Mouse (Mus musculus): Measurements from ENCODE around the gene Selenoo.
A peak's percentile ranks its signal among the peaks of the same experiment; 100 is the strongest.

The Selenoo gene

DNA sequence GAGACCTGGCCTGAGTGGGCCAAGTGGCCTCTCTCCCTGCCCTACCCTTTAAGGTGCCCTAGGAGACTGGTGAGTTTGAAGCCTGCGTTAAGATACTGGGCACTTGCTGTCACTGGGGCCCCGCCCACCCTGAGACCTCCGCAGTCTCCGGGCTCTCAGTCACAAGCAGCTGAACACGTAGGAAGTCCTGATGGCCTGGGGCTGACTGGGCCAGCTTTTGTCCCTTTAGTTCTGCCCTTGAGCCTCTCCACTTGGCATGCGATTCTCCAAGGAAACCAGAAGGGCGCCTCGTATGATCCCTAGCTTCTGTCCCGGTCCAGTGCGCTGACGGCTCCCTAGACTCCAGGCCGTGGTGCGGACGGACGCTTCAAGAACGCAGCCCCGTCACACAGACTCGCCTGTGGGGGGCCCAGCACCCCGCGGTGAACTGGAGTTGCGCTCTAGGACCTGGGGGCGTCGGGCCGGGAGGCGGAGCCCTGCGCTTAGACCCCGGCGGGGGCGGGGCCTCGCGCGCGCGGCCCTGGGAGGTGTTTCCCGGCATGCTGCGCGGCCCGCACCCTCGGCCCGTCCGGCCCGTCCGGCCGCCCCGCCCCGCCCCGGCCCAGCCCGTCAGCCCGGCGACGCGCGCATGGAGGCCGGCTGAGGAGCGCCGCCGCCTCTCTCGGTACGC, 13.3 kb upstream of the Selenoo start:
- peak; percentile 50 for DNase-seq (ENCODE audit: extremely low read depth, low read depth)

- DNase-seq (ENCODE audit: extremely low read depth, low read depth): no peak
These were observed 12.6 kb upstream of the Selenoo start for GRCm38 (mm10) chr15:89076156-89076731.

DNA sequence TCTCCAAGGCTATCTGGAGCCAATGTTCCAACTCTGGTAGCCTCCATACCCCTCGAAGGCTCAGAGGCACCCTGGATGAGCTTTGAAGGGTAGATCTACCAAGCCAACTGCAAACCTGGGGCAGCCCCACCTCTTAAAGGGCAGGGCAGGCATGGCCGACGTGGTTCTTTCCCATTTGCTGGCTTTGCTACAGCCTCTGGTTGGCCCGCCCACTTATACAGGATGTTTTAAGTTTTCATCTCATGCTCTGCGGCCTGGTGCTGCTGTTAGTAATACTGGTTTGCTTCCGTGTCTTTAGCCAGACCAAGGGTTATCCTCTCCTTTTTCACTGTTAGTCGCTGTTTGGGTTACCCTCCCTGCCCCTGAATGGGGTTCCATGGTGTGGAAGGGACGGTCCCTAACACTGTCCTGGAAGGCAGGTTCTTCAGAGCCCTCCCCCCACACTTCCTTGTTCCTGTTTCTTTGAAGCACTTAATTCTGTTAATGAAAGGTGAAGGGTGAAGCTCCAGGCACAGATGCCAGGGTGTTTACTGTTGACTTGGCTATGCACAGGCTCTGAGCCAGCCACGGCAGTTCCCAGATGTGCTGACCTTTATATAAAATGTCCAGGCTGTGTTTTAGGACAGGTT, 10.6 kb upstream of the Selenoo start:
- peak; percentile 77 for DNase-seq (ENCODE audit: extremely low read depth, low read depth)

DNA sequence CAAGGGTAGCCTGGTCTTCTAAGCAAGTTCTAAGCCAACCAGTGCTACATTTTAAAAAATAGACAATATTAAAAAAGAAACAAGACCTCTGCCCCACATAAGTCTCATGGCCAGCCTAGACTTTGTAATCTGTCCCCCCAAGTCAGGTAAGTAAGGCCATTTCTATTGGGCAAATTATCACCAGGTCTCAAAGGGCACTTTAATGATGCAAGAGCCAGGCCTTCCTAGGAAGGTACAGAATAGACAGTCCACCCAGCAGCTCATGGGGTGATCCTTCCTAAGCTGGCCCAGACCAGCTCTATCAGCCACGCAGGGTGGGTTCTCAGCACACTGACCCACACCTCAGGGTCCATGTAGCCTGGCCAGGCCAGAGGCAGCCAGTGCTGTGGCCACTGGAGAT, 5.0 kb upstream of the Selenoo start:
- DNase-seq (ENCODE audit: extremely low read depth, low read depth): no peak

DNA sequence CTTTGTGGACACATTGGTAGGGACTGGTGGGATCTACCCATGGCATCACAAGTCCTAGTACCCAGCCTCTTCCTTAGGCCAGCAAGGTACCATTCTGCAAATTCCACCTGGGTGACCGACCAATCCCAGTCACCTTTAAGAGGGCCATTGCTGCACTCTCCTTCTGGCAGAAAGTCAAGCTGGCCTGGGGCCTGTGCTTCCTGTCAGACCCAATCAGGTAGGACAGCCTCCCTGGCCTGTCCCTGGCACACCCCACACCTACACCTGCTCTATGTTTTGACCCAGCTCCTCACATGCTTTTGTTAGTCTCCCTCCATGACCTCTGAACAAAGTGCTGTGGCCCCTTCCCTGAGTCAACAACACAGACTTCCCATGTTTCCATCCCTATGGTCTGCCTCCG, 4.1 kb upstream of the Selenoo start:
- no peak for DNase-seq (ENCODE audit: extremely low read depth, low read depth)

DNA sequence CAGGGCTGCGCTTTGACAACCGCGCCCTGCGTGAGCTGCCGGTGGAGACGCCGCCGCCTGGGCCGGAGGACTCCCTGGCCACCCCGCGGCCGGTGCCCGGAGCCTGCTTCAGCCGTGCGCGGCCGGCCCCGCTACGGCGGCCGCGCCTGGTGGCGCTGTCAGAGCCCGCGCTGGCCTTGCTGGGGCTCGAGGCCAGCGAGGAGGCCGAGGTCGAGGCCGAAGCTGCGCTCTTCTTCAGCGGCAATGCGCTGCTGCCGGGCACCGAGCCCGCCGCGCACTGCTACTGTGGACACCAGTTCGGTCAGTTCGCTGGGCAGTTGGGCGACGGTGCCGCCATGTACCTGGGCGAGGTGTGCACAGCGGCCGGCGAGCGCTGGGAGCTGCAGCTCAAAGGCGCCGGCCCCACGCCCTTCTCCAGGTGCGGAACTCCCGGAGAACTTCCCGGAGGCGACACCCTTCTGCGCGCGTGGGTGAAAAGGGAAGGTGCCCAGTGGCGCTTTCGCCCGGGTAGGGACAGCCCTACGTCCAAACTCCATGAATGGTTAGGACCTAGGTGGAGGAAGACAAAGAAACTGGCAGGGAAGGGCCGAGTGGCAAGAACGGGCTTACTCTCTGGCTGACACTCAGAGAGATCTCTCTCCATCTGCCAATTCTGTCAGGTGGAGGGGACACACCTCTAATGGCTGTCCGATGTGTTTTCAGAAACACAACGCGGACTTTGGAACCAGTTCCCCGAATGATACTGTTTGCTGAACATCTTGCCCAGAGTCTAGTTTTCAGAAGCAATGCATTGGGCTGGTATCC, 566 bp downstream of the Selenoo start:
- DNase-seq (ENCODE audit: extremely low read depth, low read depth): no peak

DNA sequence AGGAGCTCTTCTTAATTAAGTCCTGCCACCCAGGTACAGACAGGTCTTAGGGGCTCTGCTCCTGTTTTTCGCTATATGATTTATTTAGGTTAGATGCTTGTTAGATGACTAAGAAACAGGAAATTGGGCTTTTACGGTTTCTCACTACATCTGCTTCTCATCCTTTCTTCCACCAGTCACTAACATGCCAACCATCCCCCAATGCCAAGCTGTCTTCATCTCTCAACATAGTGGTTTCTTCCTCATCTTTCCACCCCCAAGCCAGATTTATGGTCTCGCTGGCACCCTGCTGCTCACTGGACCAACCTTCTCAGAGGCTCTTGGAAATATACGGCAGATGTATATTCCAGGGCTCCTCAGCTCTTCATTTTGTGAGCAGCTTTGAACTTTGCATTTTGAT, 1.8 kb downstream of the Selenoo start:
- DNase-seq (ENCODE audit: extremely low read depth, low read depth): no peak

DNA sequence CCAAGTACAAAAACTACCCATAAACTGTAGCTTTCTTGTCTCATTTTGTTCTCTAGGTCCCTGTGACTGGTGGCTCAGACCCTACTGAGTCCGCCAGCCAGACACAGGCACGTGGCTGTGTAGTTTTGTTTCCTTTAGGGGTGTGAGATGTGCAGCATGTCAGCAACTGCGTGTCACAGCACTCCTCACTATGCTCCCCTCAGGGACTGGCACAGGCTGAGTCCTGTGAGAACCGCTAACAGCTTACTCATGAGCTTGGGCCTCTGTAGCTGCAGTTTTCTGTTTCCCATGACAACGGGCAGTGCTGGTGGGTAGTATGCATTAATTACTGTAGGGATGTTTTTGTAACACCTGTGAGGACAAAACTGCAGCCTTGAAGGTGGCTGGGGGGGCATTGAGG, 3.3 kb downstream of the Selenoo start:
- DNase-seq (ENCODE audit: extremely low read depth, low read depth): no peak

DNA sequence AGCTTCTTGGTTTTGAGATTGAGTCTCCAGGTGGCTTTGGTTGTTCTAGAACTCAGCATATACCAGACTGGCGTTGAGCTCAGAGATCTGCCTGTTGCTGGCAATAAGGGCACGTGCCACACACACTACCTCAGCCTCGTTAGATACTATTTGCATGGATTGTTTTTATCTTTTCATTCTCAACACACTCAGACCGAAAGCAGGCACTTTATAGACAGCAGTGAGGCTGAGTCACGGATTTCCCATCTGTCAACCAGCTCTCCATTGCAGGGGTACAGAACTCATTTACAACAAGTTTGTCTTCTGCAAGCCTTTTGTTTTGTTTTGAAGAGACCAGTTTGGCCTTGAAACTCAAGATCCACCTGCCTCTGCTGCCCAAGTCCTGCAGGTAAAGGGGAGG, 8.6 kb downstream of the Selenoo start:
- DNase-seq (ENCODE audit: extremely low read depth, low read depth): no peak

DNA sequence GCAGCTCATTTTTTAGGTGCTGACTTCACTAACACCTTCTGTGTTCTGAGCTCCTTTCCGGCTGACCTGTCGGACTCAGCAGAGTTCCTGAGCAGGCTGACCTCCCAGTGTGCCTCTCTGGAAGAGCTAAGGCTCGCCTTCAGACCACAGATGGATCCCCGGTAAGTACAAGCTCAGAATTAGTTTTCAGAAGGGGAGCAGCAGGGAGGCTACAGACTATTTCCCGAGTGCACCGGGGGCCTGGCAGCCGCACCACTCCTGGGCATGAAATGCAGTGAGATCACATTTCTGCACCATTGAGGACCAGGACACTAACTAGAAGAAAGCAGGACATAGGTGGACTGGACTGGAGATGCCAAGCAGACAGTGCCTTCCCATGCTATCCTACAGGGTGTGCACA, 9.7 kb downstream of the Selenoo start:
- no peak for DNase-seq (ENCODE audit: extremely low read depth, low read depth)

DNA sequence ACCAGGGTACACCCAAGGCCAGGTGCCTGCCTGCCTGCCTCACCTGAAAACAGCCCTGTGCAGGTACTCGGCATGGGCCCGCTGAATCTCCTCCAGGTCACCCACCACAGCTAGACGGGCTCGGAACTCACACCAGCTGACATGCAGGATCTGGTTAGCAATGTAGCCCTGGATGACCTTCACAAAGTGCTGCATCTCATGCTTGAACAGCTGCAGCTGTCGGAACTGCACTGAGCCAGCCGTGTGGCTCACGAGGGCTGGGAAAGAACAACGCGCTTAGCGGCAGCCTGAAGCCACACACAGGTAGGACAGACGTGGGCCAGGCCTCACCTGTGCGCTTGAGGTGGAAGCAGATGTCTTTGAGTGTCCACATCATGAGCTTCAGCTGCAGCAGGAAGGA, 11.9 kb downstream of the Selenoo start:
- DNase-seq (ENCODE audit: extremely low read depth, low read depth): no peak

GRCm38 (mm10) chr15:89102646-89103045, 13.8 kb downstream of the Selenoo start:
- DNase-seq (ENCODE audit: extremely low read depth, low read depth): no peak

GRCm38 (mm10) chr15:89103921-89104320, 15.0 kb downstream of the Selenoo start:
- no peak for DNase-seq (ENCODE audit: extremely low read depth, low read depth)

GRCm38 (mm10) chr15:89104425-89104824, 15.5 kb downstream of the Selenoo start:
- no peak for DNase-seq (ENCODE audit: extremely low read depth, low read depth)

- DNase-seq (ENCODE audit: extremely low read depth, low read depth): no peak
These were observed 17.2 kb downstream of the Selenoo start for GRCm38 (mm10) chr15:89106073-89106472.

GRCm38 (mm10) chr15:89106976-89107375, 18.1 kb downstream of the Selenoo start:
- DNase-seq (ENCODE audit: extremely low read depth, low read depth): no peak

GRCm38 (mm10) chr15:89110147-89110546, 21.3 kb downstream of the Selenoo start:
- no peak for DNase-seq (ENCODE audit: extremely low read depth, low read depth)

GRCm38 (mm10) chr15:89118007-89118406, 29.1 kb downstream of the Selenoo start:
- no peak for DNase-seq (ENCODE audit: extremely low read depth, low read depth)

DNA sequence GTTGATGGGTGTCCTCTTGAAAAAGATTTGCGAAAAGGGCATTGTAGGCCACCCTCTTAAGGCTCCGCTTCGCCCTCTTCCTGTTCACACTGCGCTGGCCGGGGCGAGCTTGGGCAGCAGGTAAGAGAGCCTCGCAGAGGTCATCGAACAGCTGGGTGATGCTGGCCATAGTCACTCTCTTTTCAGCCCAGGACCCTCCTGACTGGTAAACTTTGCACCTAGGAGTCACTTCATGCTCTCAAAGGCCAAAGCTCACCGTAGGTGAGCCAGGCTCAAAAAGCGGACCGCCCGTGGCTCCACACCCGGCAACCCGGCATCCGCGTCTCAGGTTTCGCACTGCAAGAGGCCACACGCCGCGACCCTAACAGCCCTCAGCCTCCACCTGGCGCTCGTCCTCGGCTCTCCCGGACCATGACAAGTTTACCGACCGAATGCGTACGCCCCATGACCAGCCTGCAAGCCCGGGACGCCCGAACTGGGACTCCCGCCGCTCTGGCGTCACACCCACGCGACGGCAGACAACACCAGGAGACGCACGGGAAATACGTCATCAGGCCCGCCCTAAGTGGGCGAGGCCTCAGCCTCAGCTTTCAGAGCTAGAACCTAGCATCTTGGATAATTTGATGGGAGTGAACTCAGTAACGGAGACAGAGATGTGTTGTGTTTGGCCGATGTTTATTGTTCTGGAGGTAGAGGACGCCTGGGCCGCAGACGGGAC, 33.9 kb downstream of the Selenoo start, which contains the start of gene Tubgcp6:
Gene Tubgcp6 (minus strand): TSS at position 464 of the 718 bp plus-strand sequence.
- peak; percentile 78 for DNase-seq (ENCODE audit: extremely low read depth, low read depth)

DNA sequence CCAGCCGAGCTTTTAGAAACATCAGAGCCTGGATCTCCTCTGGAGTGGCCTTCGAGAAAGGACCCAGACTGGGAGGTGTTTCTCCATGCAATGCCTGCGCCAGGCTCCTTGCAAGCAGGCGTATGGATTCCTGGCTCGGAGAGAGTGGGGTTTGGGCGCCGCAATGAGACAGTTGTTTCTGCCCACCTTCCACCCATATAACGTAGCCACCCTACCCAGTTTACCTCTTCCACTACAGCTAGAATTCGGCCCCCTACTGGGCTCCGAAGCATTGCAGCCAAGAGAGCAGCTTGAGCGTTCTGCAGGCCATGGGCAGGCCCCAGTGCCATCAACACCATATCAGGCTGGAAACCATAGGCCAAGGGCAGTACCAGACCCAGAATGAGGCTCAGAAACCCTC, 34.7 kb downstream of the Selenoo start:
- no peak for DNase-seq (ENCODE audit: extremely low read depth, low read depth)

DNA sequence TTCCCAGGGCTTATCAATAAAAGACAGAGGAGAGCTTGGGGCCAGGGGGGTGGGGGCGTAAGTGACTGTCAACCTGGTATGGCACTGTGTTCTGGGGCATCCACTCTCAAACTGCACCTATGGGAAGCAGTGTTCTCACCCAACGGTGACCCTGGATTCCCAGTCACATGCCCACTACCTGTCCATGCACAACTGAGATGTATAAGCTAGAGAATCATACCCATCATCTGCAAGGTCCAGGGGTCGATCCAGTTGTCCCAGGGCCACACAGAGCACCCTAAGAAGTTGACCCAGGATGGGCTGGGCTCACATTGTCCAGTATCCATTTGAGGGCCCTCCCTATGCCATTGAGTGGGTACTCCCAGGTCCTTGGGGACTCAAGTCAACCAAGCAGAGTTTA, 35.4 kb downstream of the Selenoo start:
- no peak for DNase-seq (ENCODE audit: extremely low read depth, low read depth)
